Mouse (Mus musculus) hindbrain, postnatal 0 days (tissue): Measurements from ENCODE around the gene Atcay. TPM values are rescaled to one million over a fixed set of nuclear protein-coding genes. Genes with fewer than 3 reads are reported as not detected.
A peak's percentile ranks its signal among the peaks of the same experiment; 100 is the strongest.
"Not testable (repeated sequence)": the region's sequence is repeated elsewhere in the genome, so short reads cannot be mapped to it uniquely, and the experiment has no call there.

Source experiments
- ATAC-seq: fragments of 200-750 bp; cut with Nextera tagmentation; 2 replicates; pipeline ENCODE4 v1.8.0; 2017; ENCODE audit warnings: mild to moderate bottlenecking, moderate TSS enrichment, moderate library complexity
- DNase-seq: peaks from one replicate; pipeline ENCODE4 v3.0.0-alpha.2; 2015; ENCODE audit warnings: low spot score
- H3K27ac ChIP-seq: fragments of 300-500 bp; sonication (generic); 2 replicates; pipeline ENCODE4 v1.5.1; 2014; ENCODE audit warnings: mild to moderate bottlenecking
- H3K27me3 ChIP-seq: fragments of 300-500 bp; sonication (generic); 2 replicates; pipeline ENCODE4 v1.6.1; 2014; ENCODE audit warnings: low read length, mixed read lengths; ENCODE audit not compliant: insufficient read depth
- H3K36me3 ChIP-seq: fragments of 300-500 bp; sonication (generic); 2 replicates; pipeline ENCODE4 v1.6.1; 2014; ENCODE audit warnings: low read length, mixed read lengths; ENCODE audit not compliant: insufficient read depth
- H3K4me1 ChIP-seq: fragments of 300-500 bp; sonication (generic); 2 replicates; pipeline ENCODE4 v1.6.1; 2014; ENCODE audit warnings: antibody characterized with exemption, low read length, mixed read lengths; ENCODE audit not compliant: insufficient read depth
- H3K4me2 ChIP-seq: fragments of 300-500 bp; sonication (generic); 2 replicates; pipeline ENCODE4 v1.6.1; 2014; ENCODE audit warnings: low read depth, mild to moderate bottlenecking, low read length, moderate library complexity, mixed read lengths
- H3K4me3 ChIP-seq: fragments of 300-500 bp; sonication (generic); 2 replicates; pipeline ENCODE4 v1.5.1; 2014; ENCODE audit warnings: low read length
- H3K9ac ChIP-seq: fragments of 300-500 bp; sonication (generic); replicated peaks from 2 replicates; pipeline ENCODE4 v1.6.1; 2014; ENCODE audit warnings: mild to moderate bottlenecking, low read length, moderate library complexity, mixed read lengths
- H3K9me3 ChIP-seq: fragments of 300-500 bp; sonication (generic); 2 replicates; pipeline ENCODE4 v1.6.1; 2016; ENCODE audit warnings: low read length, mixed read lengths
- CTCF ChIP-seq: IDR thresholded peaks from 2 replicates; pipeline ENCODE4 v1.5.1; 2016; ENCODE audit warnings: antibody characterized with exemption, control low read depth, low read depth
- WGBS: fragments of 180-500 bp; shearing (Covaris S2); extraction: QIAGEN DNeasy Blood & Tissue Kit; methylation state at CpG from one replicate; pipeline ENCODE4 v1.1.7; 2014; 5-methylcytosine and 5-hydroxymethylcytosine counted together
- polyA plus RNA-seq: library from polyadenylated mRNA; unstranded; fragments of >200 nt; fragmentation: Nextera tagmentation; extraction: Ambion mirVana; gene quantifications from 2 replicates; pipeline ENCODE4 v1.2.1, GENCODE M21; 2015
- total RNA-seq: library from RNA; depleted of rRNA; stranded (reverse); fragments of >200 nt; gene quantifications from 2 replicates; pipeline ENCODE4 v1.2.3, GENCODE M21; 2014

Gene Atcay
- total and polyA plus RNA-seq, 2 experiments from 2014 or later, result 70.2 to 197 TPM

GRCm38 (mm10) chr10:81217267-81217666, 13.4 kb downstream of the Atcay start:
- ATAC-seq, H3K4me1 ChIP-seq, H3K27me3 ChIP-seq, H3K9ac ChIP-seq, H3K4me3 ChIP-seq, H3K27ac ChIP-seq, H3K9me3 ChIP-seq, H3K4me2 ChIP-seq: not testable (repeated sequence)
- peaks cover 39% of the 10 kb centered on the region for H3K36me3 ChIP-seq
- TF ChIP-seq CTCF, result peak; percentile 62
- peak; percentile 59 for DNase-seq
- WGBS, result 30% methylated on average over 1 of the region's 1 CpGs

- WGBS, result 88% methylated on average over 6 of the region's 6 CpGs
- Histone ChIP-seq H3K4me1 (no peaks in the 10 kb centered on the region), H3K4me3 (no peak overlapping the region), H3K4me2 (no peak overlapping the region), H3K9me3 (no peaks in the 10 kb centered on the region), H3K27me3 (no peaks in the 10 kb centered on the region), H3K9ac (no peak overlapping the region), H3K36me3 (peaks cover 44% of the 10 kb centered on the region), H3K27ac (no peak overlapping the region)
- ATAC-seq (no peak), DNase-seq (no peak)
- TF ChIP-seq CTCF, result no peak
Observed at GRCm38 (mm10) chr10:81216810-81217209, 13.8 kb downstream of the Atcay start.

GRCm38 (mm10) chr10:81216260-81216659, 14.4 kb downstream of the Atcay start:
- no peak for DNase-seq
- WGBS, result 91% methylated on average over 6 of the region's 6 CpGs
- H3K9me3 ChIP-seq, result no peaks in the 10 kb centered on the region

GRCm38 (mm10) chr10:81210154-81210553, 20.5 kb downstream of the Atcay start:
- Histone ChIP-seq H3K9ac (no peak overlapping the region), H3K9me3 (no peaks in the 10 kb centered on the region), H3K27me3 (no peaks in the 10 kb centered on the region), H3K4me3 (no peak overlapping the region), H3K27ac (no peak overlapping the region), H3K4me2 (no peak overlapping the region), H3K36me3 (peaks cover 48% of the 10 kb centered on the region), H3K4me1 (no peaks in the 10 kb centered on the region)
- DNase-seq, result no peak
- ATAC-seq, result no peak
- TF ChIP-seq CTCF, result peak; percentile 59
- WGBS, result 95% methylated on average over 5 of the region's 5 CpGs

More at GRCm38 (mm10) chr10:81216260-81216659, 14.4 kb downstream of the Atcay start:
- Histone ChIP-seq H3K36me3 (peaks cover 42% of the 10 kb centered on the region), H3K27me3 (no peaks in the 10 kb centered on the region), H3K4me1 (no peaks in the 10 kb centered on the region), H3K27ac (no peak overlapping the region), H3K4me3 (no peak overlapping the region), H3K4me2 (no peak overlapping the region), H3K9ac (no peak overlapping the region)
- TF ChIP-seq CTCF, result no peak
- ATAC-seq, result no peak

- TF ChIP-seq CTCF, result no peak
- H3K4me2 ChIP-seq, result no peak overlapping the region
- ATAC-seq (no peak), DNase-seq (no peak)
- no peaks in the 10 kb centered on the region for H3K4me1 ChIP-seq
- no peaks in the 10 kb centered on the region for H3K27me3 ChIP-seq
- H3K36me3 ChIP-seq, result peaks cover 3% of the 10 kb centered on the region; the same call in 1 of the 2 replicates
- peak overlapping the region; percentile 43; the same call in 1 of the 2 replicates for H3K27ac ChIP-seq
- no peak overlapping the region for H3K4me3 ChIP-seq
- H3K9ac ChIP-seq, result no peak overlapping the region
- no peaks in the 10 kb centered on the region for H3K9me3 ChIP-seq
- 67% methylated on average over 4 of the region's 4 CpGs for WGBS
Observed at GRCm38 (mm10) chr10:81204137-81204536, 26.5 kb downstream of the Atcay start.

- no peak for TF ChIP-seq CTCF
- H3K27me3 ChIP-seq, result no peaks in the 10 kb centered on the region
- no peak overlapping the region for H3K4me3 ChIP-seq
- H3K9ac ChIP-seq, result no peak overlapping the region
- H3K9me3 ChIP-seq, result no peaks in the 10 kb centered on the region
- H3K27ac ChIP-seq, result peak overlapping the region; percentile 43; the same call in 1 of the 2 replicates
- no peaks in the 10 kb centered on the region for H3K36me3 ChIP-seq
- DNase-seq (no peak), ATAC-seq (0 out of 2 replicates have a peak, but pooled peaks have one; percentile 13)
- no peak overlapping the region for H3K4me2 ChIP-seq
- WGBS, result 66% methylated on average over 8 of the region's 8 CpGs
- H3K4me1 ChIP-seq, result no peaks in the 10 kb centered on the region
Observed at GRCm38 (mm10) chr10:81202978-81203720, 27.5 kb downstream of the Atcay start.
